In genomic region chr15:93010629-93011028, GRCm38 (mm10) we compare ENCODE assay signal across 24 mouse cellular contexts.
A peak's percentile ranks its signal among the peaks of the same experiment; 100 is the strongest.
DNase-seq lines count a peak whose midpoint lies in the region; ATAC-seq lines count a peak whose summit lies in the region.
"Had no signal": no experiment of that assay in that cellular context is flagged by ENCODE, and none has a peak within 500 bp of the region (broad histone marks: within the 10 kb centered on the region; RNA-seq: fewer than 3 reads in every experiment).

No protein-coding gene starts in this region.

- 8% methylated on average over 2 of the region's 2 CpGs for WGBS in limb, embryonic 11.5 days
- 14% methylated on average over 2 of the region's 2 CpGs for WGBS in limb, embryonic 10.5 days

- no peaks in the 10 kb centered on the region for H3K36me3 ChIP-seq in limb, embryonic 11.5 days (ENCODE audit: control insufficient read depth, insufficient read depth, low read length)
- H3K36me3 ChIP-seq in limb, embryonic 10.5 days = no peaks in the 10 kb centered on the region
- H3K36me3 ChIP-seq: heart, embryonic 10.5 days; heart, embryonic 15.5 days; liver, embryonic 15.5 days; lung, embryonic 15.5 days; neural tube, embryonic 12.5 days had no signal

- no peak overlapping the region for H3K4me2 ChIP-seq in limb, embryonic 11.5 days (ENCODE audit: low read depth, severe bottlenecking)
- H3K4me2 ChIP-seq: heart, embryonic 15.5 days; liver, embryonic 15.5 days; lung, embryonic 15.5 days; midbrain, embryonic 11.5 days; neural tube, embryonic 12.5 days had no signal

- peaks cover 9% of the 10 kb centered on the region; the same call in 1 of the 2 replicates for H3K4me1 ChIP-seq in limb, embryonic 11.5 days (ENCODE audit: control insufficient read depth, insufficient read depth, low read length)
- H3K4me1 ChIP-seq in limb, embryonic 10.5 days = peaks cover 21% of the 10 kb centered on the region

- no peaks in the 10 kb centered on the region for H3K9me3 ChIP-seq in limb, embryonic 11.5 days (ENCODE audit: control insufficient read depth, low read length)
- H3K9me3 ChIP-seq in limb, embryonic 10.5 days (replicated peaks) = no peaks in the 10 kb centered on the region
- H3K9me3 ChIP-seq: heart, embryonic 10.5 days; heart, embryonic 15.5 days; liver, embryonic 15.5 days; lung, embryonic 15.5 days; neural tube, embryonic 12.5 days had no signal

- no peak overlapping the region for H3K9ac ChIP-seq in limb, embryonic 11.5 days (ENCODE audit: low read length)
- H3K9ac ChIP-seq: heart, embryonic 15.5 days; liver, embryonic 15.5 days; lung, embryonic 15.5 days; neural tube, embryonic 12.5 days had no signal

- H3K27ac ChIP-seq in limb, embryonic 11.5 days (replicated peaks; ENCODE audit: low read depth, low read length) = 0 out of 2 replicates have a peak overlapping the region, but pooled peaks have one; percentile 33
- H3K27ac ChIP-seq in limb, embryonic 10.5 days = no peak overlapping the region
- H3K27ac ChIP-seq: heart, embryonic 10.5 days; heart, embryonic 15.5 days; kidney, postnatal 0 days; liver, embryonic 15.5 days; lung, embryonic 15.5 days; neural tube, embryonic 12.5 days had no signal

- H3K4me3 ChIP-seq in limb, embryonic 11.5 days (ENCODE audit: low read depth, low read length) = no peak overlapping the region
- no peak overlapping the region for H3K4me3 ChIP-seq in limb, embryonic 10.5 days
- H3K4me3 ChIP-seq: heart, embryonic 10.5 days; heart, embryonic 15.5 days; liver, embryonic 15.5 days; lung, embryonic 15.5 days; neural tube, embryonic 12.5 days had no signal

- no peak for ATAC-seq in limb, embryonic 11.5 days (ENCODE audit: insufficient number of reproducible peaks, low FRiP score, low TSS enrichment, low read depth)
- ATAC-seq: CD4-positive, CD25-positive, alpha-beta regulatory T cell, adult 4 months; midbrain, embryonic 16.5 days had no signal

- H3K27me3 ChIP-seq in limb, embryonic 11.5 days (ENCODE audit: control insufficient read depth, insufficient read depth, low read length) = no peaks in the 10 kb centered on the region
- no peaks in the 10 kb centered on the region for H3K27me3 ChIP-seq in limb, embryonic 10.5 days (ENCODE audit: low read depth, poor library complexity, severe bottlenecking)
- H3K27me3 ChIP-seq: heart, embryonic 15.5 days; liver, embryonic 15.5 days; lung, embryonic 15.5 days; neural tube, embryonic 12.5 days had no signal

- peak; percentile 26 for DNase-seq in embryo, embryonic 10 days (ENCODE audit: low spot score)
- DNase-seq in embryo, embryonic 9.5 days (ENCODE audit: extremely low spot score) = no peak
- DNase-seq in limb, embryonic 11.5 days (ENCODE audit: low spot score) = peak; percentile 34
- no peak for DNase-seq in limb, embryonic 10.5 days (ENCODE audit: low spot score)
- peak; percentile 27 for DNase-seq in fibroblast of lung, adult 2 months (ENCODE audit: low read depth)
- peak; percentile 58 for DNase-seq in mesoderm, embryonic 11.5 days (ENCODE audit: low read depth, low spot score)
- DNase-seq in urinary bladder, adult 18-20 months (ENCODE audit: low spot score in 2 of 2) = no peak
- DNase-seq in urinary bladder, postnatal 4 days (ENCODE audit: low spot score in 2 of 2) = no peak
- DNase-seq: adrenal gland, postnatal 25 days; cerebellum, adult 11-12 months; gastrocnemius, postnatal 25 days; heart, adult 11 months; kidney, adult 2 months; layer of hippocampus, adult 9-11 months; thymus, postnatal 4 days had no signal

Comparison
In these comparisons a context has a peak if more than half of its experiments do, and no peak if none do; other contexts are left out.
1. DNase-seq: peak in embryo, embryonic 10 days (single experiment), limb, embryonic 11.5 days (single experiment), fibroblast of lung, adult 2 months (single experiment) and mesoderm, embryonic 11.5 days (single experiment); none in embryo, embryonic 9.5 days (single experiment), limb, embryonic 10.5 days (single experiment), urinary bladder, adult 18-20 months (0 of 2) and urinary bladder, postnatal 4 days (0 of 2).